Mouse (Mus musculus) CH12.LX (cell line): ENCODE results near the gene Npas2. TPM values are rescaled to one million over a fixed set of nuclear protein-coding genes. Genes with fewer than 3 reads are reported as not detected.

ENCODE experiments used
- DNase-seq: peaks from one replicate; pipeline ENCODE4 v3.0.0-alpha.2; 2013; ENCODE audit errors: extremely low read depth
- H3K27ac ChIP-seq: 2 replicates; pipeline ENCODE4 v1.5.1; 2012; ENCODE audit warnings: low read depth, mild to moderate bottlenecking, control low read depth, moderate library complexity; ENCODE audit not compliant: insufficient read depth
- H3K27me3 ChIP-seq: replicated peaks from 2 replicates; pipeline ENCODE3; 2012; ENCODE audit warnings: inconsistent platforms
- H3K36me3 ChIP-seq, 2 experiments: replicated peaks in 1 of 2; 2 replicates each; pipeline versions ENCODE3 to v1.6.1; 2012; ENCODE audit warnings: inconsistent platforms in 1 of 2, low read length in 1 of 2, mild to moderate bottlenecking in 1 of 2, mixed read lengths in 1 of 2, moderate library complexity in 1 of 2; ENCODE audit not compliant: control insufficient read depth in 1 of 2, insufficient read depth in 1 of 2
- H3K4me1 ChIP-seq, 2 experiments: 2 replicates each; pipeline ENCODE4 v1.6.1; 2012; ENCODE audit warnings: inconsistent platforms in 1 of 2, moderate library complexity in 1 of 2; ENCODE audit not compliant: insufficient read depth in 2 of 2, control insufficient read depth in 1 of 2
- H3K4me2 ChIP-seq: 2 replicates; pipeline ENCODE4 v1.6.1; 2012; ENCODE audit warnings: low read depth, mild to moderate bottlenecking, control low read depth; ENCODE audit not compliant: poor library complexity, insufficient read depth, severe bottlenecking
- H3K4me3 ChIP-seq, 3 experiments: fragments of 150-350 bp in 1 of 3; sonication (generic) in 1 of 3; replicated peaks in 1 of 3; 2 replicates each; pipeline versions ENCODE3 to v1.5.1; 2011 to 2012; ENCODE audit warnings: low read depth in 2 of 3, low read length in 2 of 3, mild to moderate bottlenecking in 2 of 3, moderate library complexity in 2 of 3, control low read depth in 1 of 3, improper control_type of control experiment in 1 of 3, inconsistent platforms in 1 of 3, mixed read lengths in 1 of 3; ENCODE audit not compliant: poor library complexity in 1 of 3
- H3K79me2 ChIP-seq: replicated peaks from 2 replicates; pipeline ENCODE4 v1.6.1; 2012; ENCODE audit warnings: mild to moderate bottlenecking, moderate library complexity; ENCODE audit not compliant: control insufficient read depth, poor library complexity, insufficient read depth, severe bottlenecking; ENCODE audit errors: extremely low read depth
- H3K9ac ChIP-seq: 2 replicates; pipeline ENCODE4 v1.6.1; 2012; ENCODE audit warnings: low read depth, mild to moderate bottlenecking, control low read depth, moderate library complexity; ENCODE audit not compliant: insufficient read depth
- H3K9me3 ChIP-seq: replicated peaks from 2 replicates; pipeline ENCODE3; 2012; ENCODE audit warnings: low read length, inconsistent platforms, mixed read lengths
- BHLHE40 ChIP-seq: IDR thresholded peaks from 2 replicates; pipeline ENCODE4 v1.6.1; 2011; ENCODE audit warnings: mild to moderate bottlenecking, low read depth, low read length, improper control_type of control experiment
- CHD1 ChIP-seq: IDR thresholded peaks from 2 replicates; pipeline ENCODE4 v1.6.1; 2012; ENCODE audit warnings: low read depth, low read length, improper control_type of control experiment, inconsistent platforms
- E2F4 ChIP-seq: IDR thresholded peaks from 2 replicates; pipeline ENCODE4 v1.6.1; 2011; ENCODE audit warnings: low read depth, low read length, improper control_type of control experiment; ENCODE audit not compliant: insufficient replicate concordance
- JUN ChIP-seq: IDR thresholded peaks from 2 replicates; pipeline ENCODE4 v1.6.1; 2011; ENCODE audit warnings: low read depth, mild to moderate bottlenecking, low read length, improper control_type of control experiment, moderate library complexity; ENCODE audit not compliant: insufficient read depth
- KAT2A ChIP-seq: IDR thresholded peaks from 2 replicates; pipeline ENCODE4 v1.6.1; 2012; ENCODE audit warnings: low read length, improper control_type of control experiment, inconsistent platforms; ENCODE audit not compliant: insufficient replicate concordance
- MAFK ChIP-seq: IDR thresholded peaks from 2 replicates; pipeline ENCODE4 v1.6.1; 2011; ENCODE audit warnings: low read length, improper control_type of control experiment; ENCODE audit not compliant: insufficient replicate concordance
- MXI1 ChIP-seq: IDR thresholded peaks from 2 replicates; pipeline ENCODE4 v1.6.1; 2011; ENCODE audit warnings: mild to moderate bottlenecking, low read depth, low read length, improper control_type of control experiment
- MYC ChIP-seq: IDR thresholded peaks from 2 replicates; pipeline ENCODE4 v1.6.1; 2011; ENCODE audit warnings: low read depth, mild to moderate bottlenecking, improper control_type of control experiment, low read length
- NELFE ChIP-seq: IDR thresholded peaks from 2 replicates; pipeline ENCODE4 v1.6.1; 2011; ENCODE audit warnings: low read depth, low read length, improper control_type of control experiment
- NRF1 ChIP-seq: IDR thresholded peaks from 2 replicates; pipeline ENCODE4 v1.6.1; 2014; ENCODE audit warnings: low read depth, mild to moderate bottlenecking, inconsistent platforms, low read length, improper control_type of control experiment, moderate library complexity
- POLR2AphosphoS2 ChIP-seq: IDR thresholded peaks from 2 replicates; pipeline ENCODE4 v1.6.1; 2011; ENCODE audit warnings: low read depth, low read length, improper control_type of control experiment
- SMC3 ChIP-seq: IDR thresholded peaks from 2 replicates; pipeline ENCODE4 v1.6.1; 2011; ENCODE audit warnings: low read depth, low read length, improper control_type of control experiment
- TCF12 ChIP-seq: IDR thresholded peaks from 2 replicates; pipeline ENCODE4 v1.6.1; 2014; ENCODE audit warnings: low read depth, mild to moderate bottlenecking, inconsistent platforms, low read length, improper control_type of control experiment
- UBTF ChIP-seq: IDR thresholded peaks from 2 replicates; pipeline ENCODE4 v1.6.1; 2012; ENCODE audit warnings: low read depth, mild to moderate bottlenecking, inconsistent platforms, low read length, improper control_type of control experiment, moderate library complexity
- ZC3H11A ChIP-seq: IDR thresholded peaks from 2 replicates; pipeline ENCODE4 v1.6.1; 2012; ENCODE audit warnings: low read depth, mild to moderate bottlenecking, inconsistent platforms, low read length, improper control_type of control experiment
- ZNF384 ChIP-seq: IDR thresholded peaks from 2 replicates; pipeline ENCODE4 v1.6.1; 2012; ENCODE audit warnings: low read depth, low read length, improper control_type of control experiment, inconsistent platforms
- dilution Hi-C: fragments of 300-500 bp; cut with MboI; formaldehyde crosslinking; loops from 2 replicates; pipeline ENCODE4 v1.14.3; 2020; ENCODE audit warnings: low sequenced_read_pairs; ENCODE audit not compliant: extremely low pct_unique_long_range_greater_than_20kb, extremely low pct_ligation_motif_present
- in situ Hi-C: fragments of 300-500 bp; cut with MboI; formaldehyde crosslinking; loops from 3 replicates; pipeline ENCODE4 v1.14.3; 2019; ENCODE audit warnings: low sequenced_read_pairs, low pct_ligation_motif_present, low pct_unique_long_range_greater_than_20kb, mixed read lengths
- polyA plus RNA-seq: library from polyadenylated mRNA; unstranded; fragments of >175 nt; gene quantifications from 2 replicates; pipeline ENCODE4 v1.2.1, GENCODE M21; 2012; ENCODE audit warnings: low read depth; ENCODE audit not compliant: insufficient read length
- total RNA-seq, 2 experiments: library from RNA; depleted of rRNA; stranded (reverse); fragments of 300-350 nt in 1 of 2; fragments of >200 nt in 1 of 2; gene quantifications; 2 replicates each; pipeline ENCODE4 v1.2.3; 2012 to 2014

Npas2 gene
- total and polyA plus RNA-seq, 3 experiments = 0.13 TPM; not detected in 2

- no peak for DNase-seq
- peaks cover 0 to 22% of the 10 kb centered on the region in 2 experiments; a peak in 2 of 4 replicates for H3K4me1 ChIP-seq
- H3K27ac ChIP-seq = no peak overlapping the region
- H3K36me3 ChIP-seq = peaks cover 0 to 33% of the 10 kb centered on the region in 2 experiments
- H3K4me3 ChIP-seq = no peak overlapping the region
- TF ChIP-seq MYC (no peak), CHD1 (no peak), POLR2AphosphoS2 (no peak), NRF1 (no peak), SMC3 (no peak), MAFK (no peak), JUN (no peak), ZNF384 (no peak), TCF12 (no peak), BHLHE40 (no peak)
- in situ Hi-C loops = no loop called here
- no peaks in the 10 kb centered on the region for H3K27me3 ChIP-seq
- dilution Hi-C loops = no loop called here
- no peak overlapping the region for H3K4me2 ChIP-seq
- no peak overlapping the region for H3K9ac ChIP-seq
- no peaks in the 10 kb centered on the region for H3K79me2 ChIP-seq
- no peaks in the 10 kb centered on the region for H3K9me3 ChIP-seq
Measured at GRCm38 (mm10) chr1:39256513-39257330, 63.2 kb downstream of the Npas2 start.

GRCm38 (mm10) chr1:39257331-39257594 is 63.7 kb downstream of the Npas2 start:
- Histone ChIP-seq H3K9ac (no peak overlapping the region), H3K27ac (no peak overlapping the region), H3K4me3 (no peak overlapping the region), H3K4me2 (no peak overlapping the region), H3K79me2 (no peaks in the 10 kb centered on the region), H3K36me3 (peaks cover 0 to 33% of the 10 kb centered on the region in 2 experiments), H3K27me3 (no peaks in the 10 kb centered on the region), H3K4me1 (peaks cover 0 to 17% of the 10 kb centered on the region in 2 experiments; a peak in 2 of 4 replicates), H3K9me3 (no peaks in the 10 kb centered on the region)
- dilution Hi-C loops = no loop called here
- TF ChIP-seq SMC3 (no peak), KAT2A (no peak), ZC3H11A (no peak), E2F4 (no peak), NELFE (no peak), TCF12 (no peak), MXI1 (no peak), UBTF (no peak)
- TF ChIP-seq, all 38 proteins: peak for 0
- in situ Hi-C loops = no loop called here
- DNase-seq = no peak
